Mouse (Mus musculus) urinary bladder, adult 2 months (tissue): ENCODE data around the gene Tbl1x. TPM values are rescaled to one million over a fixed set of nuclear protein-coding genes. Genes with fewer than 3 reads are reported as not detected.

Experiments used
- DNase-seq: peaks from one replicate; pipeline ENCODE4 v3.0.0; 2022; ENCODE audit warnings: low spot score
- polyA plus RNA-seq: library from polyadenylated mRNA; depleted of rRNA; stranded (reverse); fragments of >200 nt; gene quantifications from 2 replicates; pipeline ENCODE4 v1.2.3, GENCODE M21; 2012

Tbl1x gene
- polyA plus RNA-seq, 1 experiment = 37.2 TPM

DNA sequence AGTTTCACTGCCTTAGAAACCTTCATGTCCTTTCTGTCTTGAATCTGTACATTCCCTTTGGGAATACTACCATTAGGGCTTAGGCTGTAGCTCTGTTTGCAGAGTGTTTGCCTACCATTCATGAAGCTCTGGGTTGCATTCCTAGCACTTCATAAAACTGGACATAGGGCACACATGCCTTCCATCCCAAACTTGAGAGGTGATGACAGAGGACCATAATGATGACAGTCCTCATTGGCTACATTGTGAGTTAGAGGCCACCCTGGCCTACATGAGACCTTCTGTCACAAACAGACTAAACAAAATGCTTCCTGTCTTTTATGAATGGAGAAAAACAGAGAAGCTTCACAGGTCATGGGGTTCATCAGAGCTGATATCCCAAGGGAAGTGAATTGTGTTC lies 33.2 kb downstream of the Tbl1x start:
- DNase-seq = no peak

DNA sequence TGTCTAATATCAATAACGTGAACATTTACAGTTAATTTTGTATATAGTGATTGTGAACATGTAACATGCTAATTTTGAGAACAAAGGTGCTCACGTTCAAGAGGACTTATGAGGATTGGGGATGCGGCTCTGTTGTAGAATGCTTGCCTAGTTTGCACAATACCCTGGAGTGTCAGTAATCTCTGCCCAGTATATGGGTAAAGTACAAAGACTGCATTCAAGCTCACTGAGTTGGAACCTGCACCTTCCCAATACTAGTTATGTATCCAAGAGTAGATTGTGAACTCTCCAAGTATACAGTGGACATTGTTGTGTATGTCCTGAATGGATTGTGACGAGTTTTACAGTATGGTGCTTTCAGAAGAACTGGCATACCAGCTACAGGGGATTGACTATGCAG lies 33.7 kb downstream of the Tbl1x start:
- DNase-seq = no peak

DNA sequence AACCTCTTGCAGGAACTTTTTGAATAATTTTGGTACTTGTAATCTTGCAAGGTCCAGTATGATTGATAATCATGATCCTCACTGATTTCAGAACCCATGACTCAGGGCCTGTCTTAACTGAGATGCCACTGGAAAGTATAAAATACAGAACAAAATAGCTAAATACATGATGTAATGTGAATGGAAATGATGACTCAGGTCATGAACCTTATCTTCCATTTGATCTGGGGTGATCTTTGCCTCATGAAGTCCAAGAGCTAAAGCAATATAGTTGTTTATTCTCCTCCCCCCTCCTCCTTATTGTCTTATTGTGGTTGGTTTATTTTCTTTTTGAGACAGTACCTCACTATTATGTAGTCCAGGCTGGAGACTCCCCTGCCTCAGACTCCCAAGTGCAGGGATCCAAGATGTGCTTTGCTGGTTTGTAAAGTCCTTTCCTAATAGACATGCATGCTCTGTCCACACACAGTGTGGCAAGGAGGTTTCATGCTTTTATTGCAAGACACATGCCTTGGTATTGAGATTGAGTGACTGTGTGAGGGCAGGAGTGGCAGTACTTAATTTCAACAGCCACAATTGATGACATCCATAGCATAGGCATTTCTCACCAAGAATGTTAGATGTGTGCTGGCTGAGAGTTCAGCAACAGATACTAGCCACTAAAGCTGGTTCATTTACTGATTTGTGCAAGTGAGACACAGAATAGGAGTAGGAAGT lies 34.7 kb downstream of the Tbl1x start:
- no peak for DNase-seq

DNA sequence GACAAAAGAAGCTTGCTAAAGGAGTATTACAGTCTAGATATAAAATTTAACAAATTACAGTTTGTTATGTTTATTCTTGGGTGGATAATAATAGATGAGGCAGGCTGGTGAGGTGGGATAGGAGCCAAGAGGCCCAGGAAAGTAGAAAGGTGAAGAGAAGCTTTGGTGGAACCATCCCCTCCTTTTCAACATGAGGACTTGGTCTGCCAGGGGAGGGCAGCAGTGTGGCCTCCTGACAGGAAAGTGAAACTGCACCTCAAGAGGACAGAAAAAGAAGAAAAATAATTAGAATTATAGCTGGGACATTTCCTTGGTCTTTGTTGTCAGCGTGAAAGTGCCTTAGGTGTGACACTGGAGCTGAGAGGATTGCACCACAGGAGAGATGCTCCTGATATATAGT lies 35.6 kb downstream of the Tbl1x start:
- no peak for DNase-seq

DNA sequence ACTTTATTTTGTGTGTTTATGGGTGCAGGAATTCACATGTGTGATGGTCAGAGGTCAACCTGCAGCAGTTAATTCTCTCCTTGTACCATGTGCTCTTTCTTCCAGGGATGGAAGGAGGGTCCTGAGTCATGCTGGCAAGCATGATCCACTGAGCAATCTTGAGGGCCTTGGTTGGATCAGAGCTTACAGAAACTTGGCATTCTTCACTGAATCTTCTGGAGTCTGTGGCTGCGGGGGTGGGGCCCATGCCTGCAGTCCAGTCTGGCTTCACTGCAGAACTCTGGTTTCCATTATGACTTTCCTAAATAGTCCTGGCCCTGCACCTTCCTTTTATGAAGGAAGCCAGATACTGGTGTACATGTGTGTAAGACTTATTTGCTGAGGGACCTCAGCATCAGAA lies 38.1 kb downstream of the Tbl1x start:
- DNase-seq = no peak

DNA sequence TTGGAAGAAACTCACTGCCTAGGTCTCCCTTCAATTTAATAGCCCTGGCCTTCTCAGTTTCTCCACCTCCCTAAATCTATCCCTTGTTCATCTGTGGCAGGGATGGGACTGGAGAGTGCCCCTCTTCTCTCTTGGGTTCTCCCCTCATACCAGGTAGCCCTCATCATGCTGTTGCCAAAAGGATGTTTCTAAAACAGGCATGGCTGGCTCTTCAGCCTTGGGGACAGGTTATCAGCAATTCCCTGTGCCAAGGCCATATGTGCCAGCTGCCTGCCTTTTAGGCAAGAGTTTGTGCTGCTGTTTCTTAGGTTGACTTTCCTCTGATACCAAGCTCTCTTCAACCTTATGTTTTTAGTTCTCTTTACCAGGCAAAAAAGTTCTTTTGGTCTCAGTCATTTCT lies 39.6 kb downstream of the Tbl1x start:
- no peak for DNase-seq

DNA sequence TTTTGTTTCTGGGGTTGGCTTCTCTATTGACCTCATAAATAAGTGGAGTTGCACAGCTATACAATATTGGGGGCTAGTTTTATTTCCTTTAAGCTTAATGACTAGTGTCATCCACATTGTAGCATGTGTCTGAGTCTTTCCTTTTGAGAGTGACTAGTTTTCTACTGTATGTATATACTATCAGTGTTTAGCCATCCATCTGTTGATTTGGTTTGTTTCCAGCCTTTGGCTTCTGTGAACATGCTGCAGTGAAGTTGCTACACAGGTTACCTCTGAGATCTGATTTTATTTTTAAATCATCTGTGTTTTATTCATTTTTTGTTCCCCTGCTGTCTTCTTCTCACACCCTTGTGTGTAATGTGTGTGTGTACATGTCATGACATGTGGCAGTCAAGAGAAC lies 40.5 kb downstream of the Tbl1x start:
- no peak for DNase-seq

DNA sequence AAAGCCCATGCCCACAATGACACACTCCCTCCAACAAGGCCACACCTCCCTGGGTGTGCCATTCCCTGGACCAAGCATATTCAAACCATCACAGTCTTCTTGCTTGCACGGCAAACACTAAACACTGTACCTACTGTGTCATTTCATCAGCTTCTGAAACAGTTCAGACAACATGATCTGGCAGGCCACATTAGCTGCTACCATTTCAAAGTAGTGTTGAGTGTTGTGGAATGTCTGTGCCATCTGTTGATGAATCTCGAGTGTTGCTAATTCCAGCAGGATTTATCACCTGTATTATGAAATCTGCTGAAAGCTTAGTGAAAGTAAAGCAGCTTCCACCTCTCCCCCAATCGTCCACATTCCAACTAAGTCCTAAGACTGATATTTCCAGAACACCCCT lies 41.3 kb downstream of the Tbl1x start:
- no peak for DNase-seq

DNA sequence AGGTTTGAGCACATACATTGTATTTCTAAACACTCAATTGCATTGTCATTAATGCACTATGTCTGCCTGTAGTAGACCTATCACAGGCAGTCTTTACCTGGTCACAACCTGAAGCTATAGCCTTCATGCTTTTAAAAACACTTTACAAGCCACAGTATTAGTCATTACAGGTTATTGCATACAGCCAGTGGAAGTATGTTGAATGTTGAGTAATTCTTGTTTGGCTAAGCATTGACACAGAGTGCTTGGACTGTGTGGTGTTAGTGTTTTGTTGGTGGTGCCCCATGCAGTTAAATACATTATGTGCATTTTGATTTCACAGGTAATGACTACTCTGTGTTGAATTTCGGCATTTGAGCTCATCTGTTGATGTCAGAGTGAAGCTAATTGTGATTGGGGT lies 45.2 kb downstream of the Tbl1x start:
- no peak for DNase-seq

DNA sequence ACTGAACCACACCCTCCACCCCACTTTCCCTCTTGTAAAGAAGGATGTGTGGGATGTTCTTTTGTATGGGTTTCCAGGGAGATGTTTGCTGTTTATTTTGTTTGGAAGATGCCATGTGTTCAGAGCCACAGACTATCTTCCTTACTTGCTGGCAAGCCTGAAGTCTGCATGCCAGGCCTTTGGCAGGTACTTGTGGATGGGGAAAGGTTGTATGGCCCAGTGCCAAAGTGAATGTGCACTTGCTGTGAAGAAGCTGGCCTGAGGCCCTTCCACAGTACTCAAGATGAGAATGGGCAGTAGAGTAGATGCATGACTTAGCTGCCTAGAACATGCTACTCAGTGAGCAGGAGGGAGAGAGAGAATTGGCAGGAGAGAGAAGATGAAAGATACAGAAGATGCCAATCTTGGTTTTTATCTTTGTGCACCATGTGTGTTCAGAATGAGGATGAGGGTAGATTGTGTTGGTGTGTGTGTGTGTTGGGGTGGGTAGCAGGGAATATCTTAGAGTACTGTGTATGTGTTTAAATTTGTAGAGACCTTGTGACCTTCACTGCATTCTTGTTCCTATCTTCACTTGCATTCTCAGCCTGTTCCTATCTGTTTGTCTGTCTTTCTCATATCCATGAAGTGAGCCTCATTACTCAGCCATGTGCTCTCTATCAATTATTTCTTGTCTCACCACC lies 48.5 kb downstream of the Tbl1x start:
- no peak for DNase-seq

DNA sequence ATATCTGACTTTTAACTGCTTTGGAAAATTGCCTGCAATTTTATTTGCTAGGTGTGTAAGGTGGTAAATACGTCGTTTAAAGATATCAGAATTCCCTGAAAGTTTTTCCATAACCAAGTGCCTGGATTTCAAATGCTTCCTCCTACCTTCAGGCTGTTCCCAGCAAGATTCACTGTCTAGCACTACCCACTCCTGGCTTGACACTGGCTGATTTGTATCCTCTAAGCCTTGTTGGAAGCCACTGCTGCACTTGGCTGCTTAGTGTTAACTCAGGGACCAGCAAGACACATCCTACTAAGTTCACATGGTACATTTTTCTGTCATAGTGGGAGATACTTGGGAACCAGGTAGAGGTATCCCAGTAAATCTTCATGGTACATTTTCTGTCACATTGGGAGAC lies 52.8 kb downstream of the Tbl1x start:
- no peak for DNase-seq

DNA sequence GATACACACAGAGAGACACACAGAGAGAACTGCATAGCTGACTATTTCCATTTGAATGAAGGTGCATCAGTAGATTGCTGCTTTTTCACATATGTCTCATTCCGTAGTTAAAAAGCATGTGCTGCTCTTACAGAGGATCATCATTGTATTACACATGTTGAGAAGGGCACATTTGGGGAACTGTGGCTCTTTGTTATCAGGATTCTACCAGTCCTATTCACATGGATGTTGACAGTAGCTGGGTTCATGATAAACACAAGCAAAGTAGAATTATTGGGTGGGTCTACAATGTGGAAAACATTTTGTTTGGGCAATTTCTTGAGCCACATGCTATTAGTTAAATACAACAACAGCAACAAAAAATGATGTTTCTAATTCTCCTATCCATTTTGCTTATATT lies 55.9 kb downstream of the Tbl1x start:
- no peak for DNase-seq

DNA sequence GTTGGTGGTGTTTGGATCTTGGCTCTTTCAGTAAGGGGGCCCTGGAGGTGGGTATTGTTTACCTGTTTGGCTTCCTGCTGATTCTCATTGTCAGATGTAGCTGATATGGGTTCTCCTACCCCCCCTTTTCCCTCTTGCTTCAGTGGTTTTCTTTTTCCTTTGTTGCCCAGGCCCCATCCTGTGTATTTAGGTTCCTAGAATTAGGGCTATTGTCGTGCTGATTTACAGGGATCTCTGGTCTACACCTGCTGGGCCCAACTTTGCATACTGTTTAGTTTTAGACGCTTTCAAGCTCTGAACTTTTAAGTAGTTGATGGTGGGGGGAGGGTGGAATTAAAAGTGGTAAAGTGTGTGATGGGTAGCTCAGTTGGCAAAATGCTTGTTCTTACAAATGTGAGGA lies 57.2 kb downstream of the Tbl1x start:
- DNase-seq = no peak

DNA sequence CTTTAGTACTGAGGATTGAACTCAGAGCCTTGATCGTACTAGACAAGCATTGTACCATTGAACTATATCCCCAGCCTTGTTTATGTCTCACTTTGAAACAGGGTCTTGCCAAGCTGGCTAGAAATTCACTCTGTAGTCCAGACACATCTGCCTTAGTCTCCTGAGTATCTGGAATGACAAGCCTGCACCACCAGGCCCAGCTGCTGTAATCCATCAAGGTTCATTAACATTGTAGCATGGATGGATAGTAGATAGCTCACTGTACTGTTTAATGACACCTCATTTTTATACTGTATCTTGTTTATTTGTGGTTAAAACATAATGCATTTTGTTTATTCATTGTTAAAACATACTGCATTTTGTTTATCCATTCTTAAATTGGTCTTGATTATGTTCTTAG lies 62.9 kb downstream of the Tbl1x start:
- no peak for DNase-seq

DNA sequence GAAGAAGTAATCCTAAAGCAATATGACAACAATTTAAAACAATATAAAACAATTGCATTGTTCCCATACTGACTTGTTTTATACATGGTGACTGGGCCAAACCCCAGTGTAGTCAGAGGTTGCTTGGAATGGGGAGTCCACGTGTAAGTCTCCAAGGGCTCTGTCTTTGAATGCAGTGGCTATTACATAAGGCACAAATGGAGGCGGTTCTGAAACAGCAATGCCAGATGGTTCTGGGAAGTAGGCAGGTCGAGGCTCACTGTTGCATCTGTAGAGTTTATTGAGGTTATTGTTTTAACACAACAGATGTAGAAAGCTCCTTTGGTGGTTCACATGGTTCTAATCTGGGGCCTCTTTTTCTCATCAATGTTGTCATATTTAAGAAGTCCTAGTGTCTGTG lies 66.3 kb downstream of the Tbl1x start:
- no peak for DNase-seq

DNA sequence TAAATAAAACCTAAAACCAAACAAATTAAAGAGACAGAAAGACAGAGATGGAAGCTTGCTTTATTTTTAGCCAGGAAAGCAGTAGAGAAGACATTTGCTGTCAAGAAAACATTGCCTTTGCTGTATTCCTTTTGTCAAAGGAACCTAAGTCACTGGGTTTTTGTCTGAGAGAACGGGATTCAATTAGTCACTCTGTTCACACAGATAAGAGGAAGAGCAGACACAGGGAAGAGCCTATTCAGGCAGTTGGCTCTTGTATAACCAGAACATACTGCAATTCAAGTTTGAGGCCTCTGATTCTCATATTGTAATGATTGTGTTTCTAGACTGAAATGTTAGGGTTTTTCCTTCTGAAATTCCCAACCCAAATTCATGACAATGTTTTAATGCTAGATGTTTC lies 67.4 kb downstream of the Tbl1x start:
- no peak for DNase-seq

DNA sequence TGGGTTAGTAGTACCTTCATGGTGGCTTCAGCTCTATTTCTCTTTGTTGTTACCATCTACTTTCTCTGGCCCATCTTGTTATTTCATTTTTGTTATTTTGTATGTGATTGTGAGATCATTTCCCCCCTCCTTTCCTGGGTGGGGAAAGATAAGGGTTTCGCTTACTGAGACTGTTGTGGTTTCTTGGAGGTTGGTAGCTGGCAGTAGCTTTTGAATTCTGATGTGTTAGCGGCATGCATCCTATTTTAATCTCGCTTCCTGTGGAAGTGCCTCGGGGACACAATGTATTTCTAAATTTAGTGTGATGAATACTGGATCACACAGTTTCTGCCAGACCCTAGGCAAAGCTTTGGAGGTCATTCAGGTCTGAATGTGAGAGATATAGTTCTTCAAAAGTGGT lies 69.2 kb downstream of the Tbl1x start:
- DNase-seq = no peak

DNA sequence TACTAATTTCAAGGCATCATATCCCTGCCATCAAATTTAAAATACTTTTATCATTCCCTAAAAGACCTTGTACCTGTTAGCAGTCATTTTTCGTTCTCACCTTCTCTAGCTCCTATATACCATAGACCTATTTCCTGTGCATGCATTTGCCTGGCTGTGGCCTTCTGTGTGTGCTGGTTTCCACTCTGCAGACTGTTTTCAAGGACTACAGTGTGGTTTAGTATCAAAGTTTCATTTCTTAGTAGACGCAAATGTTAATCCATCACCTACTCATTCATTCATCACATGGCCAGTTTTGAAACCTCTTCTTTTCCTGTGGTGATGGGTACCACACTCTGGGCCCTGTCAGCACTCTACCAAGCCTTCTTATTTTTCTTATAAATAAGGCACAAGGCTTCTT lies 75.2 kb downstream of the Tbl1x start:
- DNase-seq = no peak

DNA sequence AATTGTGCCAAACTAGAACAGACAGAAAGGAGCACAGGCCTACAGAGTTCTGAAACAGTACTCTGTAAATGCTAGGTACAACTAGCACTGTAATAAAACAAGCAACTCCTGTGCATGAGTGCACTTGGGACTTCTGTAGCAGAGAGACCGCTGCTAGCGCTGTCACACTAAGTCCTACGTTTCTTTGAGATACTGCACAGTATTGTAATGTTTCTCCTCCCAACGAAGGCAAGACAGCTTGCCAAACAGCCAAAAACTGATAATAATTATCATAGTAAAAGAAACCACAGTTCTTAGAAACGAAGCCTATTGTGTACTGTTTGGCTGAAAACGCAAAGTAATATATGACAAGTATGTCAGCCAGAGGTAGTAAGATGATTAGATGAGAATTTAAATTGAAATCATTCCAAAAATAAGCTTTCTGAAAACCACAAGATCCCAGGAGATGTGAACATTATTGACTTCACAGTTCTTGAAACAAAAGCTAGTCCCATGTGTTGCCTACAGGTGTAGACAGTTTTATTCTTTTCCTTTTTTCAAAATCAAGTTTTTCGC lies 83.9 kb downstream of the Tbl1x start:
- DNase-seq = no peak

DNA sequence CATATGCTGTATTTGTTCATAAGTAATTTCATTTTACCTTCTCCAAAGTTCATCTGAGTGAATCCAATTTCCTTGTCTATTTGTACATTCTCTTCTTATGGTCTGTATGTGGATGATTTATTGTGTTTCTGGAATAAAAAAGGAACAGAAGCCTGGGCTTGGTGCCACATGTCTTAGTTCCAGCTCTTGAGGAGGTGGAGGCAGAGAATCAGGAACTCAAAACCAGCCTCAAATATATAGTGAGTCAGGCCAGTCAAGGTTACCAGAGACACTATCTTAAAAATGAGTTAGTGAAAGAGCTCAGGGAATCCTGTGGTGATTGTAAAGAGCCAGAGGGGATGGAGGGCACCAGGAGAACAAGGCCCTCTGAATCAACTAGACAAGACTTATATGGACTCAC lies 86.9 kb downstream of the Tbl1x start:
- no peak for DNase-seq

DNA sequence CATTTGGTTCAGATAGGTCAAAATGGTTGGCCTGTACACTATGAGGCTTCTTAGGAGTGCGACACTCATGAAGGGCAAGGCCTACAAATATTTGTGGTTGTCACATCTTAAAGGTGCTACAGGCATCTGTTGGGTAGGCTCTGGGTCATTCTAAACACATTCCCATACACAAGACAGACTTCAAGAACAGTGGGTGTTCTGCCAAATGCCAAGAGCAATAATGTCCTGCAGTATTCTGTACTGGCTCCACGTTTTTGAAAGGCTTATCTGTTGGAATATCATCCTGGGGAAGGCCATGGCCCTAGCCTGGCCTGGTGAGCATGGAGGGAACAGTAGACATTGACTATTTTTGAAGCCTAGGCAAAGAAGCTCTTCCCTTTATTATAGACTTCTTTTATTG lies 87.9 kb downstream of the Tbl1x start:
- DNase-seq = no peak

DNA sequence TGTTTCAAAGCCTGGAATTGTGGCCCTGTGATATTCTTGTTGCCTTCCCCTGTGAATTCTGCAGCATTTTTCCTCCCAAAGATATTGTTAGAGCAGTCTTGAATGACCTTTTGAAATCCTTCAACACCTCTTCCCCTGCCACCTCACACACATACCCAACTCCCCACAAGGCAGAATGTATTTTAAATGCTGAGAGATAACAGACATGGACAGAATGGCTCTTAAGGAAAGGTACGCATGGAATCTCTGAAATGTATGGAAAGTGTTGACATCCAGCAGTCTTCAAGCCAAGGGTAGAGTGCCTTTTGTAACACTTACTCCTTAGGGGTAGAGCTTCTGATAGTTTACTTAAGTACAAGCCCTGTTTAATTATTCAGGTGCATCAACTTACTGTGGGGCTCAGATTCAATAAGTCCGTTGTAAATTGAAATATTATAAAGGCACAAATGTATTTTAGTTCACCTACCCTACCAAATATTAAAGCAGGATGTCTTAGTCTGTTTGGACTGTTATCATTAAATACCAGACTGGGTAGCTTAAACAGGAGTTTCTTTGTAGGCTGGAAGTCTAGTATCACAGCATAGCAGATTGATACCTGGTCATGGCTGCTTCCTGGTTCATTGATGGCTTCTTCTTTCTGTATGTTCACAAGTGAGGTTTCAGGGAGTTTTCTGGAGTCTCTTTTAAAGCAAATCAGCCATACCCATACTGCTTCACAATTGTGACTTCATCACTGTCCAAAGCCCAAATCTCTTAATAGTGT lies 92.9 kb downstream of the Tbl1x start:
- DNase-seq = no peak

DNA sequence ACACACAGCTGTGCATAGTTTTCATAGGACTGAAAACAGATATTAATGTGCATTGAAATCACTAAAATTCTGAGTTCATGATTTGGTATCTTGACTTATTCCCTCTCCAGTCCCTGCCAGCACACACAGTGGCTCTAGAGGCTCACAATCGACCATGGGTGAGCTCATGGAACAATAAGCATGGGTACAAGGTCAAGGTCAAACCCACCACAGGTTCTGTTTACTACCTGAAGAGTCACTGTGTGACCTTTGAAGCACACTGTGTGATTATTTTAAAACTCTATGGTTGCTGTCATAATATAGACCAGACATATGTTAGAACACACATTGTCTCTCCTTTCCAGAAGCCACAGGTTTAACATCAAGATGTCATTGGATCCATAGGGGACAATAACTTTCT lies 96.7 kb downstream of the Tbl1x start:
- DNase-seq = no peak
